Mouse (Mus musculus): ENCODE measurements around the gene Kmt2b.

Gene Kmt2b

DNA sequence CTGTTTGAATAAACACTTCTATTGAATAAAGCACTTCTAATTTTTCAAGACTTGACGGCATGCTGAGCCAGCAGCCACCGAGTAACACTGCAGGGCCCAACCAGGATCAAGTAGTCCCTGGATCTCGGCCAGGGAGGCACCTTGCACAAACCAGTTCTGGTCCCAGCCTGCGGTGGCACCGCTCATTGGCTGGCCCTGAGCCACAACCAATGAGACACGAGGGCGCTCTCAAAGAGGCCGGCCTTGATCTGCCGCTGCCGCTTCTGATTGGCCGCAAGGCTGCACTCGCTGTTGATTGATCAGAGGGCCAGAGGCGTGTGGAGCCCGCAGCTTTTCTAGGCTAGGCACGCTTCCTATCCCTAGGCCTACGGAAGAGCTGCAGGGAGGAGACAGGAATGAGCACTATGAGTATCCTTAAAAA lies 11.4 kb upstream of the Kmt2b start:
- DNase-seq = peak; percentile 95

GRCm38 (mm10) chr7:30598786-30599185 lies 10.3 kb upstream of the Kmt2b start, which contains the start of gene Zbtb32:
Gene Zbtb32, minus strand, starts transcription at chr7:30598909.
- no peak for DNase-seq

DNA sequence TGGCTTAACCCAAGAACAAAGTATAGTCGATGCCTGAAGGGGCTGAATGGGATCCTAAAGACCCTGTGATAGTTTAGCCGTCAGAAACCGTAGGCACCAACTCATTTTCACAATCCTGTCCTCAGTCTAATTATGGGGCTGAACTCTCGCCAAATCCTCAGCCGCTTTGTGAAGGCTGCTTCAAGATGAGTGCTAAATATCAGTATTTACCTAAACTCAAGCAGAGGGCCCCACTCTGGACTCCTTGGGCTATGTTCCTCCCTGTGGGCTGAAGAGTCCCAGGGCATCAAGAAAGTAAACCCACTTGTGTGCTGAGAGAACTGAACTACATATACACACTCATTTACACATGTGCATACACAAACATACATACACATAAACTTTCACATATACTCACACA lies 8.3 kb upstream of the Kmt2b start:
- no peak for DNase-seq

GRCm38 (mm10) chr7:30596093-30596492 lies 7.6 kb upstream of the Kmt2b start:
- no peak for DNase-seq

- DNase-seq = no peak
These were observed 6.0 kb upstream of the Kmt2b start for GRCm38 (mm10) chr7:30594510-30595024.

GRCm38 (mm10) chr7:30593579-30594509 lies 5.3 kb upstream of the Kmt2b start:
- DNase-seq = no peak

DNA sequence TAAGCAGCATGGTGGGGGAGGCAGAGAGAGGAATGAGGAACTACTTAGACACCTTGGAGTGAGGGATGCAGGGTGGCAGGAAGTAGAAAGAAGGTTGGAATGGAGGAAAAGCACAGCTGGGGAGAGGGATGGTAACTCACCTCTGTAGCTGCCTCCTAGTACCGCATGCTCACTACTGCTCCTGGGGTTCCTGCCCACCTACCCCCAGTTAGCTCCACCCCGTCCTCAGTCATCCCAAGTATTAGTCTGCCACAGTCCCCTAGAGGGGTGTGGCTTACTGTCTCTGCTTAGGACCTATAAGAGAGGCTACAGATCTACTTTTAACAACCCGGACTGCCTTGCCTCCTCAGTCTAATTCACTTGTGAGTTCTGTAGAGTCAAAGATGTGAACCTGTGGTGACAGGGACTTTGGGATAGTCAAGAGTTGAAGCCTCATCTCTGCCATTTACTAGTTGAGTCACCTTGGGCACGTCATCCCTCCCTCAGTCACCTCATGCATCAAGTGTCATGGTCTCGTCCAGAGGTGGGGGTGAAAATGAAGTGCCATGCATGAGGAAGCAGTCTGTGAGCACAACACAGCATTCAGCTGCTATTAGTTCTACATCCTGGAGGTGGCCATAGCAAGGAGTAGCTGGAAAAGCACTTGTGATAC lies 4.4 kb upstream of the Kmt2b start:
- DNase-seq = no peak

GRCm38 (mm10) chr7:30591605-30591951 lies 3.1 kb upstream of the Kmt2b start:
- no peak for DNase-seq

- DNase-seq = no peak
These were observed 2.5 kb upstream of the Kmt2b start for GRCm38 (mm10) chr7:30590927-30591604.

DNA sequence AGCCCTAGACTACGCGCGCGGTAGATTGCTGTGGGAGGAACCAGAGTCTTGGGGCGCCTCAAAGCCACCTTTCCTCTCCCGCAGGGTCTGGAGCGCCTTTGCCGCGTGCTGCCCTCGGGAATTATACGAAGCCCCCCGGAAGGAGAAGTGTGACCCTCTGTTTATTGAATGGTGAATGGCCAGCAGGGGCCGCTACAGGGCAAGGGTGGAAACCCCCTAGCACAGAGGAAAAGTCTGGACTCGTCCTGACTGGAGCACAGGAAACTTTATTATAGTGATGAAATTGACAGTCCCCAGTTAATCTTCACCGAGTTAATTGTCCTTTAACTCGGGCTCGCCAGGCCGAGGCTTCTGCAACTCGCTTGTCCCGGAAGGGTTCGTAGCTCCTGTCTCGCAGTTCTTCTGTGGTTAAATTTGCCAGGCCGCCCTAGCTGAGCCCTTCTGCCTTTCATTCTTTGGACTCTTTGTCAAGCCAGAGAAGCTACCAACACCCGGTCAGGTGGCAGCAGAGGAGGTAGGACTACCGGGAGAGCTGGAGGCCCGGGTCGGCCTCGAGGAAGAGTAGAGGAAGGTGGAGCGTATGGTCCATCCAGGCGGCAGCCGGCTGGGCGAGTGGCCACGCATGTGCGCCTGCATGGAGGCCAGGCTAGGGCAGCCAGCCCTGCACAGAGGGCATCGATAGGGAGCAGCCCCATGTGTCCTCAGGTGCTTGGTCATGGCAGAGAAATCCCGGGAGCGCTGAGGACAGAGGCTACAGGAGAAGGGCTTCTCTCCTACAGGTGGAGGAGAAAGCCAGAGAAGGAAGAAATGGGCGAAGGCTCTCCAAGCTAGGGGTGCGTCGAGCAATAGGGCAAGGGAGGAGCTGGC lies 1.1 kb upstream of the Kmt2b start:
- peak; percentile 91 for DNase-seq

- DNase-seq = peak; percentile 69
These were observed 471 bp downstream of the Kmt2b start for GRCm38 (mm10) chr7:30587842-30588667.

GRCm38 (mm10) chr7:30586455-30587020 lies 2.0 kb downstream of the Kmt2b start:
- DNase-seq = no peak

GRCm38 (mm10) chr7:30585170-30585569 lies 3.4 kb downstream of the Kmt2b start:
- no peak for DNase-seq

GRCm38 (mm10) chr7:30584339-30584738 lies 4.2 kb downstream of the Kmt2b start:
- DNase-seq = no peak

DNA sequence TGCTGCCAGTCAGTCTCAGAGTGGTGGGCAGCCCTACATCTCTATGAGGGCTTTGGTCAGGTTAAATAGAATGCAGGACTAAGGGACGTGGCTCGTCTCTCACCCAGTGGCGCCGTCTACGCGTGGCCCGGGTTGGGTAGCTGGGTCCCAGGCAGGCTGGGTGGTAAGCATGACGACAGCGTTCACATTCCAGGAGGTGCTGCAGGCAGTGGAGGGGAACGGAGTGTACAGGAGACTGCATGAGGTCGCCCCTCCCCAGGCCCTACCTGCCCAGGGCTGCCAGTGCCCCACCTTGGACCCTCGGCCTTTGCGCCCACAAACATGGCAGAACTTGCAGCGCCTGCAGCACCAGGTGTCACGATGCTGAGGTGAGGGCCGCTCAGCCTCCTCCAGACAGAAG lies 7.0 kb downstream of the Kmt2b start:
- no peak for DNase-seq

GRCm38 (mm10) chr7:30579950-30580349 lies 8.6 kb downstream of the Kmt2b start:
- DNase-seq = no peak

DNA sequence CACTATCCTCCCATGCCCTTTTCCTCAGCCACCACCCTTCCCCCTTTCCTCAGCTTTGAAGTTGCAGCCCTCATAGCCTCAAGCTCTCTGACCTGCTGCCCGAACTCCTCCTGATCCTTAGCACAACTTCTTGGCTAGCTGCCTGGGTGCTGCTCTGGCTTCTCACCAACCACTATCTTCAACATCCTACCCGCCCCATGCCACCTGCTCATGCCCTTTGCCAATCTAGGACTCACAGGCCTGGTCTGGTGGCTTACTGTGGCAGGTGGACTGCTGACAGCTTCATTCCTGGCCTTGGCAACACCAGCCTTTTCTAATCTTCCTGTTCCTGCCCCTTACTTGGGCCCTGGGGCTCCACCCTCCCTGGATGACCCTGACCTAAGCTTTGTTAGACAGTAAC lies 15.6 kb downstream of the Kmt2b start:
- DNase-seq = peak; percentile 77

DNA sequence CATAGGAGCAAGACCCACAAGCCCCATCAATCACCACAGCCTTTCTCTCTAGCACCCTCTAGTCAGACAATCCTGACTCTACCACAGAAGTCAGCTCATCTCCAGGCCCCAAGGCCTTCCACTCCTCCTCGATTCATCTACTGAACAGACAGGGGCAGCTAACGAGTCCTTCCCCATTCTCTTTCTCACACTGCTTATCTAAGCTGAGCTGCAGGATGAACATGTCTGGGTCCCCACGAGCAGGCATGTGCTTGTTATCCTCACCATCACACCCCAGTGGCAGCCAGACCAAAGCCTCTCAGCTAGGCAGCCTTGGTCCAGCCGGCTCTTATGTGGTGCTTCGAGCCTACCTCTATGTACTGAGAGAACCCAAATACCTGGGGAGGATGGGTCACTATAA lies 16.1 kb downstream of the Kmt2b start:
- no peak for DNase-seq

DNA sequence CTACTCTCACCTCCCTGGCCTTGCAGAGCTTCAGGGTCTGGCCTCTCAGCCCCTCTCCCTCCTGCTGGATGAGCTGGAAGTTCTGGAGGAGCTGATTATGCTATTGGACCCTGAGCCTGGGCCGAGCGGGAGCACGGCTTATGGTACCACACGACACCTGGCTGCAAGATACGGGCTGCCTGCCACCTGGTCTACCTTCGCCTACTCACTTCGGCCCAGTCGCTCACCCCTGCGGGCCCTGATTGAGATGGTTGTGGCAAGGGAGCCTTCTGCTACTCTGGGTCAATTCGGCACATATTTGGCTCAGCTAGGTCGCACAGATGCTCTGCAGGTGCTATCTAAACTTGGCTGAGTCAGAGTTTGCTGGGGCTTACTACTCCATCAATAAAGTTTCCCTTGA lies 21.0 kb downstream of the Kmt2b start:
- no peak for DNase-seq

DNA sequence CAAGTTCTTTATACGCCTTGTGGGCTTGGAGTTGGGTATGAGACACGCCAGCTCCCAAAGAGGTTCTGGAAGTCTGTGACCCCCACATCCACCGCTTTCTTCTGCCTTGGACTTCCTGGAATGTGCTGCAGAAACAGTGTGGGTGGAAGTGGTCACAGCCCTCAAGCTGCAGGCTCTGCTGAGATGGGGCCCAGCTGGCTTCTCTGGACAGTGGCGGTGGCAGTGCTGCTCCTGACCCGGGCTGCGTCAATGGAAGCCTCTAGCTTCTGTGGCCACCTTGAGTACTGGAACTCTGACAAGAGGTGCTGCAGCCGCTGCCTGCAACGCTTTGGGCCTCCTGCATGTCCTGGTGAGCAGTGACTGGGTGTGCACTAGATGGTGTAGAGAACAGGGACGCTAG lies 22.5 kb downstream of the Kmt2b start:
- no peak for DNase-seq

- DNase-seq = no peak
These were observed 23.5 kb downstream of the Kmt2b start, which contains the start of gene Igflr1 for GRCm38 (mm10) chr7:30564970-30565571. Gene Igflr1, plus strand, starts transcription at chr7:30565427.

Data from kidney, adult 18-20 months (tissue).